Mouse (Mus musculus) neural tube, embryonic 13.5 days (tissue): Measurements from ENCODE around the gene Cabcoco1. TPM values are rescaled to one million over a fixed set of nuclear protein-coding genes. Genes with fewer than 3 reads are reported as not detected.

ENCODE experiments used
- ATAC-seq: fragments of 200-750 bp; cut with Nextera tagmentation; 2 replicates; pipeline ENCODE4 v1.8.0; 2017; ENCODE audit warnings: low read depth, mild to moderate bottlenecking, moderate TSS enrichment, moderate library complexity
- H3K27ac ChIP-seq: fragments of 300-500 bp; sonication (generic); replicated peaks from 2 replicates; pipeline ENCODE4 v1.5.1; 2015; ENCODE audit warnings: moderate library complexity, mild to moderate bottlenecking, inconsistent platforms
- H3K27me3 ChIP-seq: fragments of 300-500 bp; sonication (generic); 2 replicates; pipeline ENCODE4 v1.6.1; 2015; ENCODE audit warnings: mild to moderate bottlenecking, inconsistent platforms
- H3K36me3 ChIP-seq: fragments of 300-500 bp; sonication (generic); 2 replicates; pipeline ENCODE4 v1.6.1; 2015; ENCODE audit warnings: mild to moderate bottlenecking, inconsistent platforms
- H3K4me1 ChIP-seq: fragments of 300-500 bp; sonication (generic); replicated peaks from 2 replicates; pipeline ENCODE4 v1.6.1; 2015; ENCODE audit warnings: inconsistent platforms
- H3K4me2 ChIP-seq: fragments of 300-500 bp; sonication (generic); 2 replicates; pipeline ENCODE4 v1.6.1; 2015; ENCODE audit warnings: inconsistent platforms, mild to moderate bottlenecking, moderate library complexity
- H3K4me3 ChIP-seq: fragments of 300-500 bp; sonication (generic); 2 replicates; pipeline ENCODE4 v1.5.1; 2015; ENCODE audit warnings: mild to moderate bottlenecking, inconsistent platforms
- H3K9ac ChIP-seq: fragments of 300-500 bp; sonication (generic); 2 replicates; pipeline ENCODE4 v1.6.1; 2015; ENCODE audit warnings: moderate library complexity, mild to moderate bottlenecking, inconsistent platforms
- H3K9me3 ChIP-seq: fragments of 300-500 bp; sonication (generic); 2 replicates; pipeline ENCODE4 v1.6.1; 2016; ENCODE audit warnings: inconsistent platforms
- WGBS: fragments of 180-500 bp; shearing (Covaris S2); methylation state at CpG from one replicate; pipeline ENCODE4 v1.1.7; 2015; 5-methylcytosine and 5-hydroxymethylcytosine counted together
- polyA plus RNA-seq: library from polyadenylated mRNA; unstranded; fragments of >200 nt; fragmentation: Nextera tagmentation; extraction: Ambion mirVana; gene quantifications from 2 replicates; pipeline ENCODE4 v1.2.1, GENCODE M21; 2015

The Cabcoco1 gene
- polyA plus RNA-seq, 1 experiment from 2014 or later = 0.52 TPM

GRCm38 (mm10) chr10:68550668-68551267 lies 9.1 kb upstream of the Cabcoco1 start:
- Histone ChIP-seq H3K36me3 (no peaks in the 10 kb centered on the region), H3K9me3 (no peaks in the 10 kb centered on the region), H3K4me3 (no peak overlapping the region), H3K4me2 (no peak overlapping the region), H3K4me1 (0 out of 2 replicates have a peak, but pooled peaks cover 7% of the 10 kb centered on the region), H3K9ac (no peak overlapping the region), H3K27me3 (no peaks in the 10 kb centered on the region), H3K27ac (peak overlapping the region; percentile 59)
- 71% methylated on average over 9 of the region's 9 CpGs for WGBS
- ATAC-seq = peak; percentile 74; the same call in 1 of the 2 replicates

- H3K27me3 ChIP-seq = no peaks in the 10 kb centered on the region
- no peak for ATAC-seq
- WGBS = 62% methylated on average over 3 of the region's 3 CpGs
Measured at GRCm38 (mm10) chr10:68543107-68543506, 1.4 kb upstream of the Cabcoco1 start.

DNA sequence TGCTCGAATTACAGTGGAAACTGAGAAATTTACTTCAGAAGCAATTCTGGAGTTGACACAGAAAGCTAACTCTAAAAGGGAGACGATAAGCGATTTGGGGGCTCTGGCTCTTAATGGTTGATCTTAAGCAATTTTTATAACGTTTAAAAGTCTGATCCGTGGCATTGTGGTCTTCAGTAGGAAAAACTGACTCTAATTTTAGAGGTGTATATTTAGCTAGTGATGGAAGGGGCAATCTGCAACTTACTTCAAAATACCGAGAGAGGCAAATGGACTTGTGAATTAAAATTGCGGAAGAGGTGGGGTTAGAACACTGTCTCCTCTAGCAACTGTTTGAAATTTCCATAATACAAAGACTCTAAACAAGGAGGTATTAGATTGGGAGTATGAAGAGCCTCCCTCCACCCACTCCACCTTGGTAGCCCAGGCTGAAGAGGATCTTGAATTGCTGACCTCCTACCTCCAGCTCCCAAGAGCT lies 286 bp upstream of the Cabcoco1 start:
- no peak overlapping the region for H3K9ac ChIP-seq
- H3K36me3 ChIP-seq = no peaks in the 10 kb centered on the region
- peak overlapping the region; percentile 25 for H3K4me3 ChIP-seq
- H3K4me1 ChIP-seq = peaks cover 17% of the 10 kb centered on the region
- no peaks in the 10 kb centered on the region for H3K27me3 ChIP-seq
- no peaks in the 10 kb centered on the region for H3K9me3 ChIP-seq
- H3K4me2 ChIP-seq = peak overlapping the region; percentile 56
- no peak overlapping the region for H3K27ac ChIP-seq
- WGBS = 43% methylated on average over 7 of the region's 7 CpGs
- ATAC-seq = no peak

More at GRCm38 (mm10) chr10:68543107-68543506, 1.4 kb upstream of the Cabcoco1 start:
- Histone ChIP-seq H3K4me2 (no peak overlapping the region), H3K9me3 (no peaks in the 10 kb centered on the region), H3K4me3 (no peak overlapping the region), H3K27ac (no peak overlapping the region), H3K36me3 (no peaks in the 10 kb centered on the region), H3K9ac (no peak overlapping the region), H3K4me1 (peaks cover 17% of the 10 kb centered on the region)

GRCm38 (mm10) chr10:68540612-68541011 lies 1.1 kb downstream of the Cabcoco1 start:
- no peak overlapping the region for H3K9ac ChIP-seq
- 22% methylated on average over 3 of the region's 3 CpGs for WGBS
- H3K4me2 ChIP-seq = peak overlapping the region; percentile 56; the same call in 1 of the 2 replicates
- H3K27ac ChIP-seq = peak overlapping the region; percentile 57
- H3K4me1 ChIP-seq = peaks cover 17% of the 10 kb centered on the region
- no peaks in the 10 kb centered on the region for H3K9me3 ChIP-seq
- H3K4me3 ChIP-seq = no peak overlapping the region
- ATAC-seq = peak; percentile 80
- no peaks in the 10 kb centered on the region for H3K36me3 ChIP-seq
- no peaks in the 10 kb centered on the region for H3K27me3 ChIP-seq

DNA sequence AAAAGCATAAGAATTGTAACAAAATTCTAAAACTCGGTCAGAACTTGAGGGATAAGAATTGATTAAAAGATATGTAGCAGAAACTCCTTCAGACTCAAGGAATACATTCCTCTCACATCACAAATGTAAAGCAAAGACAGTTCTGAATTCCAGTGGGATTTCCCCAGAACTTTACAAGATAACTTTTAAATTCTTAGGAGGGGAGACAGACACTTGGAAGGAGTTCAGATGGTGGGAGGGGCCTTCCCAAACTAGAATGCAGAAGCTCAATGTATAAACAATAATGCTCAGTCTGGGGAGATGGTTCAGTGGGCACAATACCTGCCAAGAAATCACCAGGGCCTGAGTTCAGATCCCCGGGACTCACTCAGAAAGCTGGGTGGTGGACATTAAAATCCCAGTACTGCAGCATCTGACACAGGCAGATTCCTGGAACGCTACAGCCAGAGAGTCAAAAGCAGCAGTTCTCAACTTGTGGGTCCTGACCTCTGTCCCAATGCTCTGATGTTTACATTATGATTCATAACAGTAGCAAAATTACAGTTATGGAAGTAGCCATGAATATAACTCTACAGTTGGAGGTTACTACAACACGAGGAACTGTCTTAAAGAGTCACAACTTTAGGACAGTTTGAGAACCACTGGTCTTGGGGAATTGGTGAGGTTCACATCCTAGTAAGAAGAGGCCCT lies 4.3 kb downstream of the Cabcoco1 start:
- H3K36me3 ChIP-seq = no peaks in the 10 kb centered on the region
- peaks cover 17% of the 10 kb centered on the region for H3K4me1 ChIP-seq
- no peaks in the 10 kb centered on the region for H3K27me3 ChIP-seq
- no peak overlapping the region for H3K27ac ChIP-seq
- H3K9ac ChIP-seq = no peak overlapping the region
- 82% methylated on average over 4 of the region's 4 CpGs for WGBS
- no peak overlapping the region for H3K4me2 ChIP-seq
- ATAC-seq = no peak
- no peak overlapping the region for H3K4me3 ChIP-seq
- no peaks in the 10 kb centered on the region for H3K9me3 ChIP-seq

DNA sequence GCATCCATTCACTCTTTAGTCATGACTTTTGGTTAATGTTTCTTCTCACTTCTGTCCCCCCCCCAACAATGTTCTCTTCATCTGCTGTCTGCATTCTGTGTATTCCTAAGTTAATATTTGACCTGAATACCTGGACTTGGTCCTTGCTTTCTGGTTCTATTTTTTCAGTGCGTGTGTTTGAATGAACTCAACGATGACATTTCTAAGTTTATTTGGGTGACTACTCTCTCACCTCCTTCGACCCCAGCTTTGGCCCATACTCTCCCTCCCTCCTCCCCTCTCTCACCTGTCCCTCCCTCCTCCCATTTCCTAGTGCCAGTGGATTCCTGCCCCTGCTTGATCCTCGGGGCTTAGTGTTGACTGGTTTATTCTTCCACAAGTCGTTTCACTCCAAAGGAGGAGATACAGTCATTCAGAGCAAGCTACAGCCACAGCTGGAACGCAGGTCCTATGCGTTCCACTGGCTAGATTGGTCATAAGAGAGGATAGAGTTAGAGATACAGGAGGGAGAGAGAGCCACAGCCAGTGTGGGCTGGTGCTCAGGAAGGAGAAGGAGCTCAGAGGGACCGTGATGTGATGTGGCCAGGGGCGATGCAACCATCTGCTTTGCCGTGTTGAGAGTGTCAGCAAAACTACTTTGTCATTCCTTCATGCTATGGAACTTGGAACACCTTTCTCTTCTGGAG lies 12.2 kb downstream of the Cabcoco1 start:
- no peak for ATAC-seq
- H3K4me2 ChIP-seq = no peak overlapping the region
- H3K9ac ChIP-seq = no peak overlapping the region
- H3K9me3 ChIP-seq = no peaks in the 10 kb centered on the region
- WGBS = 90% methylated on average over 10 of the region's 10 CpGs
- H3K4me1 ChIP-seq = no peaks in the 10 kb centered on the region
- no peaks in the 10 kb centered on the region for H3K36me3 ChIP-seq
- H3K4me3 ChIP-seq = no peak overlapping the region
- no peaks in the 10 kb centered on the region for H3K27me3 ChIP-seq
- H3K27ac ChIP-seq = no peak overlapping the region

- Histone ChIP-seq H3K9me3 (no peaks in the 10 kb centered on the region), H3K36me3 (no peaks in the 10 kb centered on the region), H3K27me3 (no peaks in the 10 kb centered on the region), H3K27ac (no peak overlapping the region), H3K4me1 (no peaks in the 10 kb centered on the region), H3K9ac (no peak overlapping the region), H3K4me2 (no peak overlapping the region), H3K4me3 (no peak overlapping the region)
- ATAC-seq = no peak
- 71% methylated on average over 8 of the region's 8 CpGs for WGBS
Measured at GRCm38 (mm10) chr10:68528958-68529357, 12.7 kb downstream of the Cabcoco1 start.

- Histone ChIP-seq H3K4me1 (no peaks in the 10 kb centered on the region), H3K27me3 (no peaks in the 10 kb centered on the region), H3K4me2 (no peak overlapping the region), H3K36me3 (no peaks in the 10 kb centered on the region), H3K9ac (no peak overlapping the region), H3K4me3 (no peak overlapping the region), H3K27ac (no peak overlapping the region), H3K9me3 (no peaks in the 10 kb centered on the region)
- no peak for ATAC-seq
- WGBS = 81% methylated on average over 4 of the region's 4 CpGs
Measured at GRCm38 (mm10) chr10:68522106-68522505, 19.6 kb downstream of the Cabcoco1 start.

DNA sequence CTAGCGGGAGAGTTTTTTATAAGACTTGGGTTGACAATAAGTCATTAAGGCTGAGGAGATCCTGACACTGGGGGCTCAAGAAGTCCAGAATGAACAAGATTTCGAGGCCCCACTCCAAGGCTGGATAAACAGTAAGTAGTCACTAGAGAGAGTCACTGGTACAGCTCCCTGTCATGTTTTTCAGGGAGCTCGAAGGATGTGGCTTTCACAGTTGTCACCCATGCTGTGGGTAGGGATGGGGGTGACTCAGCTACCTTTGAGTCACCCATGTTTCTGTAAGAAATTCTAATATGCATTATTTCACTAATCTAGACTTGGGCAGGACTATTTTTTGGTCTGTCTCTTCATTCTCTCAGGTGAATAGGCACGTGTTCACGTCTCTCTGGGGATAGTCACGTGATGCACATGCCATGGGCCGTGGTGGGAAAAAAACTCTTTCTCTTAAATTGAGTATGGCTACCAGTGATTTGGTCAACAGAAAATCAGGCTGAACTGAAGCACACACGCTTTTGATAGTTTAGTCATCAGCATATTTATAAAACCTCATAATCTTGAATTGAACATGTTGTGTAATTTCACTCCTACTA lies 29.2 kb downstream of the Cabcoco1 start:
- no peak overlapping the region for H3K4me3 ChIP-seq
- no peaks in the 10 kb centered on the region for H3K9me3 ChIP-seq
- WGBS = 90% methylated on average over 8 of the region's 8 CpGs
- H3K36me3 ChIP-seq = no peaks in the 10 kb centered on the region
- H3K4me1 ChIP-seq = no peaks in the 10 kb centered on the region
- no peak overlapping the region for H3K9ac ChIP-seq
- no peak overlapping the region for H3K27ac ChIP-seq
- no peaks in the 10 kb centered on the region for H3K27me3 ChIP-seq
- ATAC-seq = no peak
- H3K4me2 ChIP-seq = no peak overlapping the region

- Histone ChIP-seq H3K9me3 (no peaks in the 10 kb centered on the region), H3K4me3 (no peak overlapping the region), H3K27ac (no peak overlapping the region), H3K4me1 (no peaks in the 10 kb centered on the region), H3K36me3 (no peaks in the 10 kb centered on the region), H3K9ac (no peak overlapping the region), H3K4me2 (no peak overlapping the region), H3K27me3 (no peaks in the 10 kb centered on the region)
- no peak for ATAC-seq
- 95% methylated on average over 3 of the region's 3 CpGs for WGBS
Measured at GRCm38 (mm10) chr10:68507741-68508140, 34.0 kb downstream of the Cabcoco1 start.

GRCm38 (mm10) chr10:68506242-68506641 lies 35.5 kb downstream of the Cabcoco1 start:
- no peak for ATAC-seq

GRCm38 (mm10) chr10:68504586-68505152 lies 37.0 kb downstream of the Cabcoco1 start:
- H3K36me3 ChIP-seq = no peaks in the 10 kb centered on the region
- WGBS = 82% methylated on average over 9 of the region's 9 CpGs
- no peaks in the 10 kb centered on the region for H3K4me1 ChIP-seq
- no peaks in the 10 kb centered on the region for H3K9me3 ChIP-seq
- no peak overlapping the region for H3K4me3 ChIP-seq
- ATAC-seq = no peak
- no peak overlapping the region for H3K9ac ChIP-seq
- no peak overlapping the region for H3K4me2 ChIP-seq
- H3K27ac ChIP-seq = no peak overlapping the region
- no peaks in the 10 kb centered on the region for H3K27me3 ChIP-seq

More at GRCm38 (mm10) chr10:68506242-68506641, 35.5 kb downstream of the Cabcoco1 start:
- no peaks in the 10 kb centered on the region for H3K4me1 ChIP-seq
- no peak overlapping the region for H3K27ac ChIP-seq
- no peaks in the 10 kb centered on the region for H3K36me3 ChIP-seq
- WGBS = 88% methylated on average over 4 of the region's 4 CpGs
- H3K4me3 ChIP-seq = no peak overlapping the region
- H3K27me3 ChIP-seq = no peaks in the 10 kb centered on the region
- H3K4me2 ChIP-seq = no peak overlapping the region
- H3K9me3 ChIP-seq = no peaks in the 10 kb centered on the region
- no peak overlapping the region for H3K9ac ChIP-seq
